Mouse (Mus musculus) CH12.LX (cell line): ENCODE data around the gene Olfr222. TPM values are rescaled to one million over a fixed set of nuclear protein-coding genes. Genes with fewer than 3 reads are reported as not detected.

Experiments used
- DNase-seq: peaks from one replicate; pipeline ENCODE4 v3.0.0-alpha.2; 2013; ENCODE audit errors: extremely low read depth
- H3K27ac ChIP-seq: 2 replicates; pipeline ENCODE4 v1.5.1; 2012; ENCODE audit warnings: low read depth, mild to moderate bottlenecking, control low read depth, moderate library complexity; ENCODE audit not compliant: insufficient read depth
- H3K27me3 ChIP-seq: replicated peaks from 2 replicates; pipeline ENCODE3; 2012; ENCODE audit warnings: inconsistent platforms
- H3K36me3 ChIP-seq, 2 experiments: replicated peaks in 1 of 2; 2 replicates each; pipeline versions ENCODE3 to v1.6.1; 2012; ENCODE audit warnings: inconsistent platforms in 1 of 2, low read length in 1 of 2, mild to moderate bottlenecking in 1 of 2, mixed read lengths in 1 of 2, moderate library complexity in 1 of 2; ENCODE audit not compliant: control insufficient read depth in 1 of 2, insufficient read depth in 1 of 2
- H3K4me1 ChIP-seq, 2 experiments: 2 replicates each; pipeline ENCODE4 v1.6.1; 2012; ENCODE audit warnings: inconsistent platforms in 1 of 2, moderate library complexity in 1 of 2; ENCODE audit not compliant: insufficient read depth in 2 of 2, control insufficient read depth in 1 of 2
- H3K4me2 ChIP-seq: 2 replicates; pipeline ENCODE4 v1.6.1; 2012; ENCODE audit warnings: low read depth, mild to moderate bottlenecking, control low read depth; ENCODE audit not compliant: poor library complexity, insufficient read depth, severe bottlenecking
- H3K4me3 ChIP-seq, 3 experiments: fragments of 150-350 bp in 1 of 3; sonication (generic) in 1 of 3; replicated peaks in 1 of 3; 2 replicates each; pipeline versions ENCODE3 to v1.5.1; 2011 to 2012; ENCODE audit warnings: low read depth in 2 of 3, low read length in 2 of 3, mild to moderate bottlenecking in 2 of 3, moderate library complexity in 2 of 3, control low read depth in 1 of 3, improper control_type of control experiment in 1 of 3, inconsistent platforms in 1 of 3, mixed read lengths in 1 of 3; ENCODE audit not compliant: poor library complexity in 1 of 3
- H3K79me2 ChIP-seq: replicated peaks from 2 replicates; pipeline ENCODE4 v1.6.1; 2012; ENCODE audit warnings: mild to moderate bottlenecking, moderate library complexity; ENCODE audit not compliant: control insufficient read depth, poor library complexity, insufficient read depth, severe bottlenecking; ENCODE audit errors: extremely low read depth
- H3K9ac ChIP-seq: 2 replicates; pipeline ENCODE4 v1.6.1; 2012; ENCODE audit warnings: low read depth, mild to moderate bottlenecking, control low read depth, moderate library complexity; ENCODE audit not compliant: insufficient read depth
- H3K9me3 ChIP-seq: replicated peaks from 2 replicates; pipeline ENCODE3; 2012; ENCODE audit warnings: low read length, inconsistent platforms, mixed read lengths
- BHLHE40 ChIP-seq: IDR thresholded peaks from 2 replicates; pipeline ENCODE4 v1.6.1; 2011; ENCODE audit warnings: mild to moderate bottlenecking, low read depth, low read length, improper control_type of control experiment
- CHD2 ChIP-seq: IDR thresholded peaks from 2 replicates; pipeline ENCODE4 v1.6.1; 2011; ENCODE audit warnings: low read length, improper control_type of control experiment
- CTCF ChIP-seq, 2 experiments: IDR thresholded peaks in 1 of 2; conservative IDR thresholded peaks in 1 of 2; 2 replicates each; pipeline ENCODE4 v1.5.1; 2011 to 2012; ENCODE audit warnings: low read depth in 2 of 2, low read length in 2 of 2, improper control_type of control experiment in 1 of 2, inconsistent platforms in 1 of 2, mild to moderate bottlenecking in 1 of 2, moderate library complexity in 1 of 2
- ELF1 ChIP-seq: IDR thresholded peaks from 2 replicates; pipeline ENCODE4 v1.6.1; 2014; ENCODE audit warnings: low read depth, mild to moderate bottlenecking, inconsistent platforms, low read length, improper control_type of control experiment
- ETS1 ChIP-seq: conservative IDR thresholded peaks from 2 replicates; pipeline ENCODE4 v1.6.1; 2012; ENCODE audit warnings: low read depth, mild to moderate bottlenecking, inconsistent platforms, low read length, improper control_type of control experiment, moderate library complexity
- HCFC1 ChIP-seq: IDR thresholded peaks from 2 replicates; pipeline ENCODE4 v1.6.1; 2012; ENCODE audit warnings: low read depth, mild to moderate bottlenecking, inconsistent platforms, low read length, improper control_type of control experiment
- KAT2A ChIP-seq: IDR thresholded peaks from 2 replicates; pipeline ENCODE4 v1.6.1; 2012; ENCODE audit warnings: low read length, improper control_type of control experiment, inconsistent platforms; ENCODE audit not compliant: insufficient replicate concordance
- MAFK ChIP-seq: IDR thresholded peaks from 2 replicates; pipeline ENCODE4 v1.6.1; 2011; ENCODE audit warnings: low read length, improper control_type of control experiment; ENCODE audit not compliant: insufficient replicate concordance
- MAX ChIP-seq: IDR thresholded peaks from 2 replicates; pipeline ENCODE4 v1.6.1; 2011; ENCODE audit warnings: low read length, improper control_type of control experiment
- MEF2A ChIP-seq: IDR thresholded peaks from 2 replicates; pipeline ENCODE4 v1.6.1; 2014; ENCODE audit warnings: low read depth, mild to moderate bottlenecking, inconsistent platforms, low read length, improper control_type of control experiment, borderline replicate concordance
- MXI1 ChIP-seq: IDR thresholded peaks from 2 replicates; pipeline ENCODE4 v1.6.1; 2011; ENCODE audit warnings: mild to moderate bottlenecking, low read depth, low read length, improper control_type of control experiment
- MYC ChIP-seq: IDR thresholded peaks from 2 replicates; pipeline ENCODE4 v1.6.1; 2011; ENCODE audit warnings: low read depth, mild to moderate bottlenecking, improper control_type of control experiment, low read length
- NRF1 ChIP-seq: IDR thresholded peaks from 2 replicates; pipeline ENCODE4 v1.6.1; 2014; ENCODE audit warnings: low read depth, mild to moderate bottlenecking, inconsistent platforms, low read length, improper control_type of control experiment, moderate library complexity
- POLR2A ChIP-seq: IDR thresholded peaks from 2 replicates; pipeline ENCODE4 v1.6.1; 2011; ENCODE audit warnings: low read depth, mild to moderate bottlenecking, improper control_type of control experiment, low read length
- SIN3A ChIP-seq: IDR thresholded peaks from 2 replicates; pipeline ENCODE4 v1.6.1; 2012; ENCODE audit warnings: low read length, improper control_type of control experiment, inconsistent platforms
- SMC3 ChIP-seq: IDR thresholded peaks from 2 replicates; pipeline ENCODE4 v1.6.1; 2011; ENCODE audit warnings: low read depth, low read length, improper control_type of control experiment
- TBP ChIP-seq: conservative IDR thresholded peaks from 2 replicates; pipeline ENCODE4 v1.6.1; 2011; ENCODE audit warnings: low read depth, low read length, improper control_type of control experiment
- TCF12 ChIP-seq: IDR thresholded peaks from 2 replicates; pipeline ENCODE4 v1.6.1; 2014; ENCODE audit warnings: low read depth, mild to moderate bottlenecking, inconsistent platforms, low read length, improper control_type of control experiment
- UBTF ChIP-seq: IDR thresholded peaks from 2 replicates; pipeline ENCODE4 v1.6.1; 2012; ENCODE audit warnings: low read depth, mild to moderate bottlenecking, inconsistent platforms, low read length, improper control_type of control experiment, moderate library complexity
- USF1 ChIP-seq: IDR thresholded peaks from 2 replicates; pipeline ENCODE4 v1.6.1; 2014; ENCODE audit warnings: low read depth, mild to moderate bottlenecking, inconsistent platforms, low read length, improper control_type of control experiment
- ZC3H11A ChIP-seq: IDR thresholded peaks from 2 replicates; pipeline ENCODE4 v1.6.1; 2012; ENCODE audit warnings: low read depth, mild to moderate bottlenecking, inconsistent platforms, low read length, improper control_type of control experiment
- ZKSCAN1 ChIP-seq: IDR thresholded peaks from 2 replicates; pipeline ENCODE4 v1.6.1; 2012; ENCODE audit warnings: low read depth, inconsistent platforms, low read length, improper control_type of control experiment, borderline replicate concordance
- ZMIZ1 ChIP-seq: IDR thresholded peaks from 2 replicates; pipeline ENCODE4 v1.6.1; 2012; ENCODE audit warnings: low read depth, mild to moderate bottlenecking, inconsistent platforms, low read length, improper control_type of control experiment
- ZNF384 ChIP-seq: IDR thresholded peaks from 2 replicates; pipeline ENCODE4 v1.6.1; 2012; ENCODE audit warnings: low read depth, low read length, improper control_type of control experiment, inconsistent platforms
- dilution Hi-C: fragments of 300-500 bp; cut with MboI; formaldehyde crosslinking; loops from 2 replicates; pipeline ENCODE4 v1.14.3; 2020; ENCODE audit warnings: low sequenced_read_pairs; ENCODE audit not compliant: extremely low pct_unique_long_range_greater_than_20kb, extremely low pct_ligation_motif_present
- in situ Hi-C: fragments of 300-500 bp; cut with MboI; formaldehyde crosslinking; loops from 3 replicates; pipeline ENCODE4 v1.14.3; 2019; ENCODE audit warnings: low sequenced_read_pairs, low pct_ligation_motif_present, low pct_unique_long_range_greater_than_20kb, mixed read lengths
- polyA plus RNA-seq: library from polyadenylated mRNA; unstranded; fragments of >175 nt; gene quantifications from 2 replicates; pipeline ENCODE4 v1.2.1, GENCODE M21; 2012; ENCODE audit warnings: low read depth; ENCODE audit not compliant: insufficient read length
- total RNA-seq, 2 experiments: library from RNA; depleted of rRNA; stranded (reverse); fragments of 300-350 nt in 1 of 2; fragments of >200 nt in 1 of 2; gene quantifications; 2 replicates each; pipeline ENCODE4 v1.2.3; 2012 to 2014

The Olfr222 gene
- total and polyA plus RNA-seq, 3 experiments = not detected

DNA sequence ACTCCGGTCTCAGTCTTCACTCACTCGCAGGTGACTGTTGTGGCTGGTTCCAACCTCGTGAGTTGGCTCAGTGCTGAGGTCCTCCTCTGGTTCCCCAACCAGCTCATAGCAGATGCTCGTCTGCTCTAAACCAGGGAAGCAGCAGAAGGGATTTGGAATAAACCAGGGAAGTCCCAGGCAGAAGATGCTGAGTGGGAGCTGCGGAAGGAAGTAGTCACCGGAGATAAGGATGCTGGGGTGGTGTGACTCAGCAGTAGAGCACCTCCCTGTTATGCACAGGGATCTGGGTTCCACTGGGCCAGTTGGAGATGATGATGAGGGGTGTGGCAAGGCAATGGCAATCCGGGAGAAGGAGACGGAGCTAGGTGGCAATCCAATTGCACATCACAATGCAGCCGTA is 32.0 kb downstream of the Olfr222 start:
- no peaks in the 10 kb centered on the region for H3K9me3 ChIP-seq
- no peak overlapping the region for H3K4me2 ChIP-seq
- peaks cover 13% of the 10 kb centered on the region for H3K27me3 ChIP-seq
- dilution Hi-C loops (no loop called here), in situ Hi-C loops (no loop called here)
- no peak for TF ChIP-seq NRF1
- TF ChIP-seq MYC = no peak
- no peak for TF ChIP-seq USF1
- TF ChIP-seq HCFC1 = no peak
- TF ChIP-seq SMC3 = no peak
- TF ChIP-seq KAT2A = no peak
- no peak for TF ChIP-seq POLR2A
- no peak for TF ChIP-seq MAFK
- TF ChIP-seq ETS1 = no peak
- TF ChIP-seq ZKSCAN1 = no peak
- no peak for TF ChIP-seq ZMIZ1
- no peak for TF ChIP-seq ELF1
- no peak for TF ChIP-seq UBTF
- no peak for TF ChIP-seq TBP
- no peak for TF ChIP-seq MXI1
- TF ChIP-seq ZC3H11A = no peak
- TF ChIP-seq ZNF384 = no peak
- no peak overlapping the region for H3K9ac ChIP-seq
- H3K27ac ChIP-seq = no peak overlapping the region
- no peak for DNase-seq
- peaks cover 0 to 14% of the 10 kb centered on the region in 2 experiments; a peak in 1 of 4 replicates for H3K4me1 ChIP-seq
- no peak overlapping the region for H3K4me3 ChIP-seq
- no peaks in the 10 kb centered on the region for H3K79me2 ChIP-seq
- H3K36me3 ChIP-seq = no peaks in the 10 kb centered on the region

GRCm38 (mm10) chr11:59543376-59543775 is 32.7 kb downstream of the Olfr222 start:
- no peak overlapping the region for H3K9ac ChIP-seq
- peaks cover 0 to 14% of the 10 kb centered on the region in 2 experiments; a peak in 1 of 4 replicates for H3K4me1 ChIP-seq
- dilution Hi-C loops = no loop called here
- no peaks in the 10 kb centered on the region for H3K9me3 ChIP-seq
- H3K4me2 ChIP-seq = no peak overlapping the region
- H3K27me3 ChIP-seq = peaks cover 7% of the 10 kb centered on the region
- H3K79me2 ChIP-seq = no peaks in the 10 kb centered on the region
- TF ChIP-seq UBTF = no peak
- no peak for TF ChIP-seq ELF1
- no peak for TF ChIP-seq POLR2A
- TF ChIP-seq ZKSCAN1 = no peak
- no peak for TF ChIP-seq BHLHE40
- TF ChIP-seq CHD2 = no peak
- TF ChIP-seq ZC3H11A = no peak
- TF ChIP-seq TCF12 = no peak
- TF ChIP-seq CTCF (conservative IDR thresholded peaks at IDR 0.05 in 1 of 2, IDR thresholded peaks at IDR 0.05 in 1 of 2; ENCODE audit: low read depth in 2 of 2, low read length in 2 of 2) = no peak
- no peak for TF ChIP-seq NRF1
- TF ChIP-seq SIN3A = no peak
- no peak for TF ChIP-seq MEF2A
- no peak for TF ChIP-seq MAX
- no peak for TF ChIP-seq ZNF384
- TF ChIP-seq, all 38 proteins: peak for 0
- DNase-seq = no peak
- in situ Hi-C loops = no loop called here
- Histone ChIP-seq H3K36me3 (no peaks in the 10 kb centered on the region), H3K27ac (no peak overlapping the region), H3K4me3 (no peak overlapping the region)
